Mouse (Mus musculus): ENCODE measurements at regions not wholly inside any gene's neighbourhood (a gene's known extent, or its start where the extent isn't known, plus 50 kb on each side); places are given as distances from the start of the nearest gene placed in this dataset.

- no peaks in the 10 kb centered on the region; the same call in 1 of the 2 replicates for H3K9me3 ChIP-seq (replicated peaks)
- no peaks in the 10 kb centered on the region for H3K4me1 ChIP-seq
- no peak overlapping the region for H3K9ac ChIP-seq
- H3K4me2 ChIP-seq, result no peak overlapping the region
- no peaks in the 10 kb centered on the region for H3K27me3 ChIP-seq (replicated peaks)
- WGBS (ENCODE audit: insufficient replicate concordance), result 81% methylated on average over 7 of the region's 7 CpGs
- no peak overlapping the region for H3K27ac ChIP-seq
- no peak for ATAC-seq
- no peaks in the 10 kb centered on the region for H3K36me3 ChIP-seq
- no peak overlapping the region for H3K4me3 ChIP-seq
These were observed 96.2 kb upstream of the Gas1 start for GRCm38 (mm10) chr13:60273331-60273730.

DNA sequence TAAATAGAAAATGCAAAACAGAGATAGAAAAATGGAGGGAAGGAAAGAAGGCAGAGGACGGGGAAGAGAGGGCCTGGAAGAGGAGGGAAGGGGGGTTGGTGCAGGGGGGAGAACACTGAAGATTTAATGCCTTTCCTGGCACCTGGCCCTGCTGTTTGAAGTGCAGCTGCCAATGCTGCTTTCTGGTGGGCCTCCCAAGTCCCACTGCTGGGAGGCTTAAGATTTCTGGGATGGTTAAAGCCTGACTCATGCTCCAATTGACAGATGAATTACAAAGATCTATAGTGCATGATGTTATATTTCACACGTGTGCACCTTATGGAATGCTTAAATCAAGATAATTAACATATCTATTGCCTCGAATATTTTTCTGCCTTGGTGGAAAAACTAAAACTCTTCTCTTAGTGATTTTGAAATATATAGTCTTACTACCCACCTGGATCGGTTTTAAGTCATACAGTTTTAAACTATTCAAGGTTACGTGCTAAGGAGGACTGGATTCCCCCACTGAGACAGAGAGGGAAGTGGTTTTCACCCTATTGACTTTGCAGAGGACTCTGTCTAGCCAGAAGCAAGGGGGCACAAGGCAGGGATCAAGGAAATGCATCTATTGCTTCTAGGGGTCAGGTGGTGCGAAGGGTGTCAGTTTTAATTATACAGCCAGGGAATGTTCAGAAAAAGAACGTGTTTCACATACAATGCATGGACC, 105.5 kb upstream of the Gas1 start:
- Histone ChIP-seq H3K27me3 (replicated peaks) (no peaks in the 10 kb centered on the region), H3K9ac (no peak overlapping the region), H3K4me1 (0 out of 2 replicates have a peak, but pooled peaks cover 3% of the 10 kb centered on the region), H3K4me2 (no peak overlapping the region), H3K27ac (no peak overlapping the region), H3K9me3 (replicated peaks) (no peaks in the 10 kb centered on the region), H3K36me3 (no peaks in the 10 kb centered on the region), H3K4me3 (no peak overlapping the region)
- 57% methylated on average over 7 of the region's 7 CpGs for WGBS (ENCODE audit: insufficient replicate concordance)
- no peak for ATAC-seq

DNA sequence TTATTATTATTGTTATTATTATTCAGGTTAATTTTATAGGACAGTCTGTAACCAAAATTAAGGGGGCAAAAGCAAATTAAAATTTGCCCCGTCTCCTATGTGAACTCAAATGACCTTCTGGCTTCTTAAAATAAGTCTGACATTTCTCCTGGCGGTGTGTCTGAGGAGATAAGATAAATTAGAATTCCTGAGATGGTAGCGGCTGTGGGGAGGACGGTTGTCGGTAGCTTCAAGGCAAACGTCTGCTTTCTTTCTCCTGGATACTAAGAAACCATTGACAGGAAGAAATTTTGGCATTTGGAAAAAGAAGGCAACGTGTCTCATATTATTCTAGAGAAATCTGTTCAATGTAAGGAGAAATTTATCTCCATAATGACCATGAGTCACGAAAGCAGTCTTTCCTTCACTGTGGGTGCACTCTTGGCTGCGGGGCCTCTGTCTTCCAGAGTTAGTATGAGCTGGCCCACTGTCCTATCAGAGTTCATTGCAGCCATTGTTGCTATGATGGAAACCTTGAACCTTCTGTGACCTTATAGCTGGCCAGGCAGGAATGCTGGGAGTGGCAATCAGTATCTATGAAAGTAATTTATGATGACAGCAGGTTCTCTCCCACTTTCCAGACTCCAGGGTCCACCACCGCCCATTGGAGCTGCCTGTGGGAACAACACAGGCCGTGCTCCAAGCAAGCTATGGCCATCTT, 109.5 kb upstream of the Gas1 start:
- Histone ChIP-seq H3K27me3 (replicated peaks) (no peaks in the 10 kb centered on the region), H3K4me2 (no peak overlapping the region), H3K27ac (no peak overlapping the region), H3K9ac (no peak overlapping the region), H3K4me3 (no peak overlapping the region), H3K9me3 (replicated peaks) (no peaks in the 10 kb centered on the region), H3K36me3 (no peaks in the 10 kb centered on the region), H3K4me1 (0 out of 2 replicates have a peak, but pooled peaks cover 3% of the 10 kb centered on the region)
- WGBS (ENCODE audit: insufficient replicate concordance), result 36% methylated on average over 11 of the region's 11 CpGs
- ATAC-seq, result no peak

- no peak overlapping the region for H3K4me2 ChIP-seq
- H3K9me3 ChIP-seq (replicated peaks), result no peaks in the 10 kb centered on the region
- no peak overlapping the region for H3K27ac ChIP-seq
- no peak for ATAC-seq
- H3K4me3 ChIP-seq, result no peak overlapping the region
- no peaks in the 10 kb centered on the region for H3K27me3 ChIP-seq (replicated peaks)
- H3K36me3 ChIP-seq, result no peaks in the 10 kb centered on the region
- no peak overlapping the region for H3K9ac ChIP-seq
- WGBS (ENCODE audit: insufficient replicate concordance), result 58% methylated on average over 3 of the region's 3 CpGs
- 0 out of 2 replicates have a peak, but pooled peaks cover 3% of the 10 kb centered on the region for H3K4me1 ChIP-seq
These were observed 112.5 kb upstream of the Gas1 start for GRCm38 (mm10) chr13:60289650-60290049.

DNA sequence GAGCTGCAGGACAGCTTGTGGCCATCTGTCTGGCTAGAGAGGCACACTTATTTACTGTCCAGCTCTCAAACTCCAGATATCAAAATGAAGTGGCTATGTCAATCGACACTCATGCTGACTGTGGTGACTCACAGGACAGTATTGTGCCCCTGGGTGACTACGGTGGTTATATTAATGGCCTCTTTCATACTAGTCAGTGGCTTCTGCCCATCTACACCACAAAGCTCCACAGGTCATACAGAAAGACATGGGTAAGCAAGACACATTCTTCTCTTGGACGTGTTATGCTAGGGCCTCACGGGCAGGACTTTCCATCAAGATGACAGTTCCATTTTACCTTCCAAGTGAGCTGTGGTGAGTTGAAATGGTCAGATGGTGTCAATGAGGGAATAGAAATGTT, 113.7 kb upstream of the Gas1 start:
- WGBS (ENCODE audit: insufficient replicate concordance), result 69% methylated on average over 4 of the region's 4 CpGs
- Histone ChIP-seq H3K4me1 (0 out of 2 replicates have a peak, but pooled peaks cover 3% of the 10 kb centered on the region), H3K36me3 (no peaks in the 10 kb centered on the region), H3K27me3 (replicated peaks) (no peaks in the 10 kb centered on the region), H3K9ac (no peak overlapping the region), H3K4me2 (no peak overlapping the region), H3K4me3 (no peak overlapping the region), H3K27ac (no peak overlapping the region), H3K9me3 (replicated peaks) (no peaks in the 10 kb centered on the region)
- ATAC-seq, result no peak

GRCm38 (mm10) chr13:60291344-60291743, 114.2 kb upstream of the Gas1 start:
- 0 out of 2 replicates have a peak, but pooled peaks cover 3% of the 10 kb centered on the region for H3K4me1 ChIP-seq
- no peak overlapping the region for H3K4me2 ChIP-seq
- whole genome bisulfite sequencing (ENCODE audit: insufficient replicate concordance), result 69% methylated on average over 3 of the region's 3 CpGs
- H3K4me3 ChIP-seq, result no peak overlapping the region
- no peak for ATAC-seq
- H3K27me3 ChIP-seq (replicated peaks), result no peaks in the 10 kb centered on the region
- H3K36me3 ChIP-seq, result no peaks in the 10 kb centered on the region
- no peak overlapping the region for H3K27ac ChIP-seq
- H3K9me3 ChIP-seq (replicated peaks), result no peaks in the 10 kb centered on the region
- H3K9ac ChIP-seq, result no peak overlapping the region

GRCm38 (mm10) chr13:60296201-60296895, 119.2 kb upstream of the Gas1 start:
- no peak for ATAC-seq
- 60% methylated on average over 13 of the region's 13 CpGs for WGBS (ENCODE audit: insufficient replicate concordance)
- no peaks in the 10 kb centered on the region for H3K36me3 ChIP-seq

GRCm38 (mm10) chr13:60296896-60297275, 119.7 kb upstream of the Gas1 start:
- WGBS (ENCODE audit: insufficient replicate concordance), result 84% methylated on average over 6 of the region's 6 CpGs
- Histone ChIP-seq H3K4me1 (no peaks in the 10 kb centered on the region), H3K4me3 (no peak overlapping the region), H3K9me3 (replicated peaks) (no peaks in the 10 kb centered on the region), H3K36me3 (no peaks in the 10 kb centered on the region), H3K9ac (no peak overlapping the region), H3K4me2 (no peak overlapping the region), H3K27ac (no peak overlapping the region), H3K27me3 (replicated peaks) (no peaks in the 10 kb centered on the region)
- no peak for ATAC-seq

More at GRCm38 (mm10) chr13:60296201-60296895, 119.2 kb upstream of the Gas1 start:
- Histone ChIP-seq H3K9me3 (replicated peaks) (no peaks in the 10 kb centered on the region), H3K4me2 (no peak overlapping the region), H3K27me3 (replicated peaks) (no peaks in the 10 kb centered on the region), H3K9ac (no peak overlapping the region), H3K27ac (no peak overlapping the region), H3K4me1 (no peaks in the 10 kb centered on the region), H3K4me3 (no peak overlapping the region)

- no peaks in the 10 kb centered on the region for H3K36me3 ChIP-seq
- H3K9ac ChIP-seq, result no peak overlapping the region
- no peaks in the 10 kb centered on the region for H3K4me1 ChIP-seq
- H3K27me3 ChIP-seq (replicated peaks), result no peaks in the 10 kb centered on the region
- H3K4me2 ChIP-seq, result no peak overlapping the region
- H3K4me3 ChIP-seq, result no peak overlapping the region
- WGBS (ENCODE audit: insufficient replicate concordance), result 55% methylated on average over 2 of the region's 2 CpGs
- no peak for ATAC-seq
- no peak overlapping the region for H3K27ac ChIP-seq
- no peaks in the 10 kb centered on the region for H3K9me3 ChIP-seq (replicated peaks)
These were observed 121.4 kb upstream of the Gas1 start for GRCm38 (mm10) chr13:60298575-60298974.

DNA sequence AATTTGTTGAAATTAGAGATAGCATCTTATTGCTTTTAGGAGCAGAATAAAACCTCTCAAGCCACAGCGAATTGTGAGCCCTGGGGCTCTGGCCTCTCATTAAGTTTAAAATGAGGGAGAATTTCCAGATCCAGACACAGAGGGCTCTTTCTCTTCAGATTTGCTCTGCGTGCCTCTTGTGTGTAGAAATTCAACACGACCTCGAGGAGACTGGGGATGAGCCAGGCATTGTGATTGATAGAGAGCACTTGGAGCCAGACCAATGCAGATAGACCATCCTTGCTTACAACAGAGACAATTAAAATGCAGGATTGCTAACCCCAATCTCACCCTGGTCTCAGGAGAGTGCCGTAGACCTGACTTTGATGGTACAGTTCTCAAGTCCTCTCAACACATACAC, 121.9 kb upstream of the Gas1 start:
- H3K4me2 ChIP-seq, result no peak overlapping the region
- H3K9me3 ChIP-seq (replicated peaks), result no peaks in the 10 kb centered on the region
- WGBS (ENCODE audit: insufficient replicate concordance), result 66% methylated on average over 5 of the region's 5 CpGs
- no peak for ATAC-seq
- no peaks in the 10 kb centered on the region for H3K27me3 ChIP-seq (replicated peaks)
- H3K4me1 ChIP-seq, result no peaks in the 10 kb centered on the region
- H3K9ac ChIP-seq, result no peak overlapping the region
- no peak overlapping the region for H3K4me3 ChIP-seq
- H3K36me3 ChIP-seq, result no peaks in the 10 kb centered on the region
- H3K27ac ChIP-seq, result no peak overlapping the region

GRCm38 (mm10) chr13:60303561-60303960, 126.4 kb upstream of the Gas1 start:
- H3K4me2 ChIP-seq, result no peak overlapping the region
- H3K27ac ChIP-seq, result no peak overlapping the region
- H3K27me3 ChIP-seq (replicated peaks), result no peaks in the 10 kb centered on the region
- H3K4me3 ChIP-seq, result no peak overlapping the region
- no peaks in the 10 kb centered on the region for H3K36me3 ChIP-seq
- H3K9ac ChIP-seq, result no peak overlapping the region
- 70% methylated on average over 9 of the region's 9 CpGs for WGBS (ENCODE audit: insufficient replicate concordance)
- no peaks in the 10 kb centered on the region for H3K4me1 ChIP-seq
- no peaks in the 10 kb centered on the region for H3K9me3 ChIP-seq (replicated peaks)
- ATAC-seq, result no peak

All from liver, embryonic 12.5 days (tissue).